7 mouse cellular contexts compared by ENCODE assay signal in genomic region chr10:80741146-80741545, GRCm38 (mm10). TPM values are rescaled to one million over a fixed set of nuclear protein-coding genes. Genes with fewer than 3 reads are reported as not detected.
A peak's percentile ranks its signal among the peaks of the same experiment; 100 is the strongest.
DNase-seq lines count a peak whose midpoint lies in the region; ATAC-seq and TF ChIP-seq lines count a peak whose summit lies in the region.

No protein-coding gene starts in this region.

- no peaks in the 10 kb centered on the region for H3K27me3 ChIP-seq in C2C12 (ENCODE audit: control insufficient read depth, insufficient read depth, insufficient read length)
- H3K27me3 ChIP-seq in E14TG2a.4 (ENCODE audit: insufficient read depth, low read length) = no peaks in the 10 kb centered on the region
- no peaks in the 10 kb centered on the region for H3K27me3 ChIP-seq in forebrain, embryonic 10.5 days (ENCODE audit: poor library complexity, severe bottlenecking)
- no peaks in the 10 kb centered on the region for H3K27me3 ChIP-seq in intestine, embryonic 16.5 days (replicated peaks; ENCODE audit: control insufficient read depth, insufficient read depth, low read length)
- H3K27me3 ChIP-seq in lung, embryonic 16.5 days (ENCODE audit: control insufficient read depth, insufficient read depth, low read depth, low read length) = no peaks in the 10 kb centered on the region
- no peaks in the 10 kb centered on the region for H3K27me3 ChIP-seq in stomach, postnatal 0 days (ENCODE audit: control insufficient read depth, insufficient read depth, low read length)

- H3K9me3 ChIP-seq in E14TG2a.4 (ENCODE audit: low read length) = no peaks in the 10 kb centered on the region
- H3K9me3 ChIP-seq in forebrain, embryonic 10.5 days = no peaks in the 10 kb centered on the region
- no peaks in the 10 kb centered on the region for H3K9me3 ChIP-seq in intestine, embryonic 16.5 days (ENCODE audit: control insufficient read depth, low read length)
- H3K9me3 ChIP-seq in lung, embryonic 16.5 days (ENCODE audit: control insufficient read depth, low read length) = no peaks in the 10 kb centered on the region
- H3K9me3 ChIP-seq in stomach, postnatal 0 days (ENCODE audit: control insufficient read depth, low read length) = no peaks in the 10 kb centered on the region

- no peak for TF ChIP-seq EP300 in stomach, postnatal 0 days (optimal IDR thresholded peaks at IDR 0.05)

- H3K79me2 ChIP-seq in C2C12 (ENCODE audit: control insufficient read depth, insufficient read depth) = peaks cover 59% of the 10 kb centered on the region

- peak overlapping the region; percentile 95 for H3K27ac ChIP-seq in forebrain, embryonic 10.5 days
- peak overlapping the region; percentile 77 for H3K27ac ChIP-seq in intestine, embryonic 16.5 days (ENCODE audit: low read length)
- 0 out of 2 replicates have a peak overlapping the region, but pooled peaks have one; percentile 65 for H3K27ac ChIP-seq in lung, embryonic 16.5 days (ENCODE audit: low read length)
- H3K27ac ChIP-seq in stomach, postnatal 0 days (replicated peaks) = peak overlapping the region; percentile 88

- H3K4me3 ChIP-seq in C2C12 (ENCODE audit: insufficient read depth, poor library complexity, severe bottlenecking) (peak overlapping the region; percentile 96), E14TG2a.4 (replicated peaks; ENCODE audit: low read length) (peak overlapping the region; percentile 98)
- peak overlapping the region; percentile 77 for H3K4me3 ChIP-seq in forebrain, embryonic 10.5 days
- peak overlapping the region; percentile 99 for H3K4me3 ChIP-seq in intestine, embryonic 16.5 days (ENCODE audit: low read length)
- peak overlapping the region; percentile 98 for H3K4me3 ChIP-seq in lung, embryonic 16.5 days (ENCODE audit: low read length)
- peak overlapping the region; percentile 99 for H3K4me3 ChIP-seq in stomach, postnatal 0 days (ENCODE audit: low read depth, low read length)

- H3K4me1 ChIP-seq in E14TG2a.4 (replicated peaks; ENCODE audit: low read depth, low read length) = peaks cover 68% of the 10 kb centered on the region
- H3K4me1 ChIP-seq in forebrain, embryonic 10.5 days = peaks cover 30% of the 10 kb centered on the region
- peaks cover 40% of the 10 kb centered on the region for H3K4me1 ChIP-seq in intestine, embryonic 16.5 days (ENCODE audit: control insufficient read depth, insufficient read depth, low read length)
- H3K4me1 ChIP-seq in lung, embryonic 16.5 days (replicated peaks; ENCODE audit: control insufficient read depth, insufficient read depth, low read length) = peaks cover 21% of the 10 kb centered on the region
- peaks cover 10% of the 10 kb centered on the region; the same call in 1 of the 2 replicates for H3K4me1 ChIP-seq in stomach, postnatal 0 days (replicated peaks; ENCODE audit: control insufficient read depth, insufficient read depth)

- H3K4me2 ChIP-seq in intestine, embryonic 16.5 days (ENCODE audit: low read depth, low read length) = peak overlapping the region; percentile 93
- peak overlapping the region; percentile 80 for H3K4me2 ChIP-seq in lung, embryonic 16.5 days (ENCODE audit: low read depth, low read length)
- H3K4me2 ChIP-seq in stomach, postnatal 0 days (replicated peaks; ENCODE audit: low read depth) = peak overlapping the region; percentile 90

- TF ChIP-seq CTCF in C2C12 (IDR thresholded peaks at IDR 0.05; ENCODE audit: control insufficient read depth, insufficient read depth, insufficient read length) = no peak
- no peak for TF ChIP-seq CTCF in E14TG2a.4 (conservative IDR thresholded peaks at IDR 0.05; ENCODE audit: low read length)
- no peak for TF ChIP-seq CTCF in stomach, postnatal 0 days (IDR thresholded peaks at IDR 0.05; ENCODE audit: low read depth)

- H3K9ac ChIP-seq in intestine, embryonic 16.5 days (ENCODE audit: low read depth, low read length) = peak overlapping the region; percentile 98
- H3K9ac ChIP-seq in lung, embryonic 16.5 days (ENCODE audit: low read length) = peak overlapping the region; percentile 98
- peak overlapping the region; percentile 97 for H3K9ac ChIP-seq in stomach, postnatal 0 days (ENCODE audit: low read length)

- DNase-seq in forebrain, embryonic 10.5 days (ENCODE audit: extremely low spot score, low spot score) = no peak
- no peak for DNase-seq in stomach, postnatal 0 days (ENCODE audit: low spot score)
- no peak for DNase-seq in thymus, postnatal 10 days (ENCODE audit: low spot score in 2 of 2)

- no peak for ATAC-seq in intestine, embryonic 16.5 days
- ATAC-seq in lung, embryonic 16.5 days (ENCODE audit: low read depth) = no peak
- ATAC-seq in stomach, postnatal 0 days (ENCODE audit: low FRiP score, low TSS enrichment) = no peak

- H3K36me3 ChIP-seq in C2C12 (ENCODE audit: control insufficient read depth, insufficient read depth) (peaks cover 24% of the 10 kb centered on the region), E14TG2a.4 (ENCODE audit: insufficient read depth, low read length) (peaks cover 35% of the 10 kb centered on the region)
- H3K36me3 ChIP-seq in forebrain, embryonic 10.5 days (replicated peaks) = peaks cover 34% of the 10 kb centered on the region
- H3K36me3 ChIP-seq in intestine, embryonic 16.5 days (ENCODE audit: control insufficient read depth, insufficient read depth, low read length) = no peaks in the 10 kb centered on the region
- H3K36me3 ChIP-seq in lung, embryonic 16.5 days (ENCODE audit: control insufficient read depth, insufficient read depth, low read length) = no peaks in the 10 kb centered on the region
- H3K36me3 ChIP-seq in stomach, postnatal 0 days (ENCODE audit: control insufficient read depth, insufficient read depth, low read length) = no peaks in the 10 kb centered on the region; the same call in 1 of the 2 replicates

- peak overlapping the region; percentile 98 for H3ac ChIP-seq in C2C12 (ENCODE audit: control insufficient read depth, insufficient read length, low read depth)

- 40% methylated on average over 5 of the region's 5 CpGs for WGBS in forebrain, embryonic 10.5 days
- WGBS in intestine, embryonic 16.5 days = 17% methylated on average over 5 of the region's 5 CpGs
- WGBS in lung, embryonic 16.5 days = 16% methylated on average over 5 of the region's 5 CpGs
- WGBS in stomach, postnatal 0 days = 8% methylated on average over 5 of the region's 5 CpGs

- H3K79me3 ChIP-seq in C2C12 (ENCODE audit: low read depth) = peaks cover 56% of the 10 kb centered on the region

TF ChIP-seq in C2C12, 6 proteins besides CTCF, POLR2A, EP300 and RAD21:
- TF ChIP-seq FOSL1 (IDR thresholded peaks at IDR 0.05; ENCODE audit: insufficient read depth, low read length, poor library complexity, severe bottlenecking) (no peak), CEBPB (IDR thresholded peaks at IDR 0.05; ENCODE audit: low read depth) (no peak), MAX (IDR thresholded peaks at IDR 0.05) (no peak), USF1 (IDR thresholded peaks at IDR 0.05; ENCODE audit: low read depth) (no peak), MYOG (IDR thresholded peaks at IDR 0.05; ENCODE audit: control insufficient read depth, extremely low read depth, insufficient read length) (no peak), MYOD1 (IDR thresholded peaks at IDR 0.05; ENCODE audit: control insufficient read depth, insufficient read length, low read depth) (no peak)

RNA-seq across cellular contexts. Expression of gene Ap3d1, which starts 0.9 kb away (rescaled TPM):
- polyA plus RNA-seq in C2C12 (2012; fragmentation: generic; extraction: Trizol) = 51.3 TPM
- 58.2 and 58.7 TPM in 2 replicates for polyA plus RNA-seq in forebrain, embryonic 10.5 days (2016; fragmentation: Nextera tagmentation; extraction: Ambion mirVana)
- 57.9 and 58.4 TPM in 2 replicates for polyA plus RNA-seq in intestine, embryonic 16.5 days (2015; fragmentation: Nextera tagmentation; extraction: Ambion mirVana)
- 59.6 and 59.9 TPM in 2 replicates for polyA plus RNA-seq in lung, embryonic 16.5 days (2015; fragmentation: Nextera tagmentation; extraction: Ambion mirVana)
- polyA plus RNA-seq in stomach, postnatal 0 days (2015; fragmentation: Nextera tagmentation; extraction: Ambion mirVana) = 38.7 and 42.7 TPM in 2 replicates

RNA-seq across cellular contexts. Expression of gene Dot1l, which starts 13.9 kb away (rescaled TPM):
- 19.1 TPM for polyA plus RNA-seq in C2C12 (2012; fragmentation: generic; extraction: Trizol)
- 20.8 and 21.7 TPM in 2 replicates for polyA plus RNA-seq in forebrain, embryonic 10.5 days (2016; fragmentation: Nextera tagmentation; extraction: Ambion mirVana)
- 9.5 and 9.7 TPM in 2 replicates for polyA plus RNA-seq in intestine, embryonic 16.5 days (2015; fragmentation: Nextera tagmentation; extraction: Ambion mirVana)
- polyA plus RNA-seq in lung, embryonic 16.5 days (2015; fragmentation: Nextera tagmentation; extraction: Ambion mirVana) = 15.4 and 17.5 TPM in 2 replicates
- 5.4 and 6.2 TPM in 2 replicates for polyA plus RNA-seq in stomach, postnatal 0 days (2015; fragmentation: Nextera tagmentation; extraction: Ambion mirVana)

RNA-seq across cellular contexts. Expression of gene Izumo4, which starts 39.2 kb away (rescaled TPM):
- polyA plus RNA-seq in C2C12 (2012; fragmentation: generic; extraction: Trizol) = 0.43 TPM
- polyA plus RNA-seq in forebrain, embryonic 10.5 days (2016; fragmentation: Nextera tagmentation; extraction: Ambion mirVana) = 7.7 and 10.9 TPM in 2 replicates
- polyA plus RNA-seq in intestine, embryonic 16.5 days (2015; fragmentation: Nextera tagmentation; extraction: Ambion mirVana) = 18.5 and 25.0 TPM in 2 replicates
- 23.6 and 26.8 TPM in 2 replicates for polyA plus RNA-seq in lung, embryonic 16.5 days (2015; fragmentation: Nextera tagmentation; extraction: Ambion mirVana)
- 14.8 and 18.0 TPM in 2 replicates for polyA plus RNA-seq in stomach, postnatal 0 days (2015; fragmentation: Nextera tagmentation; extraction: Ambion mirVana)

RNA-seq across cellular contexts. Expression of gene Mob3a, which starts 39.4 kb away (rescaled TPM):
- polyA plus RNA-seq in C2C12 (2012; fragmentation: generic; extraction: Trizol) = 34.2 TPM
- 53.9 and 54.7 TPM in 2 replicates for polyA plus RNA-seq in forebrain, embryonic 10.5 days (2016; fragmentation: Nextera tagmentation; extraction: Ambion mirVana)
- polyA plus RNA-seq in intestine, embryonic 16.5 days (2015; fragmentation: Nextera tagmentation; extraction: Ambion mirVana) = 39.8 and 41.8 TPM in 2 replicates
- 42.3 and 45.7 TPM in 2 replicates for polyA plus RNA-seq in lung, embryonic 16.5 days (2015; fragmentation: Nextera tagmentation; extraction: Ambion mirVana)
- polyA plus RNA-seq in stomach, postnatal 0 days (2015; fragmentation: Nextera tagmentation; extraction: Ambion mirVana) = 22.9 and 23.9 TPM in 2 replicates

RNA-seq across cellular contexts. Expression of gene Sf3a2, which starts 56.9 kb away (rescaled TPM):
- 106 TPM for polyA plus RNA-seq in C2C12 (2012; fragmentation: generic; extraction: Trizol)
- 110 and 118 TPM in 2 replicates for polyA plus RNA-seq in forebrain, embryonic 10.5 days (2016; fragmentation: Nextera tagmentation; extraction: Ambion mirVana)
- polyA plus RNA-seq in intestine, embryonic 16.5 days (2015; fragmentation: Nextera tagmentation; extraction: Ambion mirVana) = 62.3 and 63.0 TPM in 2 replicates
- 60.9 and 75.7 TPM in 2 replicates for polyA plus RNA-seq in lung, embryonic 16.5 days (2015; fragmentation: Nextera tagmentation; extraction: Ambion mirVana)
- 27.7 and 31.8 TPM in 2 replicates for polyA plus RNA-seq in stomach, postnatal 0 days (2015; fragmentation: Nextera tagmentation; extraction: Ambion mirVana)
